Mouse (Mus musculus) embryo, embryonic 11 days (tissue): ENCODE measurements around the gene Gm13287.
"Not testable (repeated sequence)": the region's sequence is repeated elsewhere in the genome, so short reads cannot be mapped to it uniquely, and the experiment has no call there.

Experiments used
- DNase-seq: peaks from one replicate; pipeline ENCODE4 v3.0.0-alpha.2; 2015

Gm13287 gene

GRCm38 (mm10) chr4:88802954-88803353, at the start of gene Gm13287:
TSS of gene Gm13287 (plus strand) at chr4:88803254.
- DNase-seq = not testable (repeated sequence)

GRCm38 (mm10) chr4:88754818-88755340, 48.2 kb upstream of the Gm13287 start, which contains the start of gene Gm13271:
TSS of gene Gm13271 (plus strand) at chr4:88754868.
- not testable (repeated sequence) for DNase-seq

GRCm38 (mm10) chr4:88756581-88757513, 46.2 kb upstream of the Gm13287 start:
- not testable (repeated sequence) for DNase-seq

- DNase-seq = peak; percentile 92
These were observed 45.4 kb upstream of the Gm13287 start for GRCm38 (mm10) chr4:88757628-88758031.

GRCm38 (mm10) chr4:88758751-88759150, 44.3 kb upstream of the Gm13287 start:
- not testable (repeated sequence) for DNase-seq

- not testable (repeated sequence) for DNase-seq
These were observed 43.3 kb upstream of the Gm13287 start, which contains the start of gene Gm13283 for GRCm38 (mm10) chr4:88759610-88760268. TSS of gene Gm13283 (plus strand) at chr4:88760119.

- DNase-seq = peak; percentile 87
These were observed 42.6 kb upstream of the Gm13287 start for GRCm38 (mm10) chr4:88760431-88760830.

GRCm38 (mm10) chr4:88761776-88762175, 41.3 kb upstream of the Gm13287 start:
- not testable (repeated sequence) for DNase-seq

GRCm38 (mm10) chr4:88762341-88762740, 40.7 kb upstream of the Gm13287 start:
- not testable (repeated sequence) for DNase-seq

GRCm38 (mm10) chr4:88763384-88764018, 39.6 kb upstream of the Gm13287 start:
- DNase-seq = peak; percentile 81

GRCm38 (mm10) chr4:88773534-88773933, 29.5 kb upstream of the Gm13287 start, which contains the start of gene Gm13290:
TSS of gene Gm13290 (plus strand) at chr4:88773834.
- not testable (repeated sequence) for DNase-seq

GRCm38 (mm10) chr4:88776622-88777021, 26.4 kb upstream of the Gm13287 start, which contains the start of gene Gm13289:
TSS of gene Gm13289 (plus strand) at chr4:88776922.
- not testable (repeated sequence) for DNase-seq

- not testable (repeated sequence) for DNase-seq
These were observed 23.5 kb upstream of the Gm13287 start, which contains the start of gene Gm13272 for GRCm38 (mm10) chr4:88779550-88779949. TSS of gene Gm13272 (plus strand) at chr4:88779850.

GRCm38 (mm10) chr4:88780320-88780719, 22.7 kb upstream of the Gm13287 start:
- not testable (repeated sequence) for DNase-seq

- DNase-seq = not testable (repeated sequence)
These were observed 21.2 kb upstream of the Gm13287 start, which contains the start of gene Ifnz for GRCm38 (mm10) chr4:88781831-88782230. TSS of gene Ifnz (plus strand) at chr4:88782131.

- not testable (repeated sequence) for DNase-seq
These were observed 20.7 kb upstream of the Gm13287 start for GRCm38 (mm10) chr4:88782335-88782734.

- not testable (repeated sequence) for DNase-seq
These were observed 17.6 kb upstream of the Gm13287 start, which contains the start of gene Gm13276 for GRCm38 (mm10) chr4:88785409-88785808. TSS of gene Gm13276 (plus strand) at chr4:88785709.

GRCm38 (mm10) chr4:88788402-88788801, 14.7 kb upstream of the Gm13287 start, which contains the start of gene Gm13277:
TSS of gene Gm13277 (plus strand) at chr4:88788632.
- not testable (repeated sequence) for DNase-seq

GRCm38 (mm10) chr4:88791250-88791649, 11.8 kb upstream of the Gm13287 start, which contains the start of gene Gm13278:
TSS of gene Gm13278 (plus strand) at chr4:88791550.
- DNase-seq = not testable (repeated sequence)

- DNase-seq = not testable (repeated sequence)
These were observed 8.9 kb upstream of the Gm13287 start, which contains the start of gene Gm13275 for GRCm38 (mm10) chr4:88793936-88794675. TSS of gene Gm13275 (plus strand) at chr4:88794487.

- DNase-seq = not testable (repeated sequence)
These were observed 6.0 kb upstream of the Gm13287 start, which contains the start of gene Gm13279 for GRCm38 (mm10) chr4:88797097-88797496. TSS of gene Gm13279 (plus strand) at chr4:88797397.
